Mouse (Mus musculus) embryonic facial prominence, embryonic 12.5 days (tissue): ENCODE results near the gene Rab31. TPM values are rescaled to one million over a fixed set of nuclear protein-coding genes. Genes with fewer than 3 reads are reported as not detected.

Source experiments
- ATAC-seq: fragments of 200-750 bp; cut with Nextera tagmentation; 2 replicates; pipeline ENCODE4 v1.8.0; 2017; ENCODE audit not compliant: insufficient number of reproducible peaks, insufficient read depth, low FRiP score, low TSS enrichment
- H3K27ac ChIP-seq: fragments of 300-500 bp; sonication (generic); 2 replicates; pipeline ENCODE4 v1.5.1; 2016; ENCODE audit warnings: mild to moderate bottlenecking
- H3K27me3 ChIP-seq: fragments of 300-500 bp; sonication (generic); 2 replicates; pipeline ENCODE4 v1.6.1; 2016; ENCODE audit warnings: mild to moderate bottlenecking, moderate library complexity
- H3K36me3 ChIP-seq: fragments of 300-500 bp; sonication (generic); 2 replicates; pipeline ENCODE4 v1.6.1; 2016; ENCODE audit warnings: mild to moderate bottlenecking
- H3K4me1 ChIP-seq: fragments of 300-500 bp; sonication (generic); 2 replicates; pipeline ENCODE4 v1.6.1; 2016
- H3K4me2 ChIP-seq: fragments of 300-500 bp; sonication (generic); replicated peaks from 2 replicates; pipeline ENCODE4 v1.6.1; 2016; ENCODE audit warnings: mild to moderate bottlenecking, moderate library complexity
- H3K4me3 ChIP-seq: fragments of 300-500 bp; sonication (generic); 2 replicates; pipeline ENCODE4 v1.5.1; 2016; ENCODE audit warnings: mild to moderate bottlenecking
- H3K9ac ChIP-seq: fragments of 300-500 bp; sonication (generic); 2 replicates; pipeline ENCODE4 v1.6.1; 2016; ENCODE audit warnings: mild to moderate bottlenecking, moderate library complexity
- H3K9me3 ChIP-seq: fragments of 300-500 bp; sonication (generic); 2 replicates; pipeline ENCODE4 v1.6.1; 2016; ENCODE audit warnings: mild to moderate bottlenecking, moderate library complexity
- WGBS: fragments of 180-500 bp; shearing (Covaris S2); methylation state at CpG from one replicate; pipeline ENCODE4 v1.1.7; 2016; 5-methylcytosine and 5-hydroxymethylcytosine counted together
- polyA plus RNA-seq: library from polyadenylated mRNA; unstranded; fragments of >200 nt; fragmentation: Nextera tagmentation; extraction: Ambion mirVana; gene quantifications from 2 replicates; pipeline ENCODE4 v1.2.1, GENCODE M21; 2016

Rab31 gene
- polyA plus RNA-seq, 1 experiment from 2014 or later = 66.7 TPM

- H3K27ac ChIP-seq = no peak overlapping the region
- H3K36me3 ChIP-seq = peaks cover 26% of the 10 kb centered on the region
- no peak for ATAC-seq
- no peak overlapping the region for H3K4me3 ChIP-seq
- no peaks in the 10 kb centered on the region for H3K4me1 ChIP-seq
- H3K9me3 ChIP-seq = peaks cover 13% of the 10 kb centered on the region
- no peaks in the 10 kb centered on the region for H3K27me3 ChIP-seq
- H3K4me2 ChIP-seq = no peak overlapping the region
- 93% methylated on average over 13 of the region's 13 CpGs for whole genome bisulfite sequencing
- no peak overlapping the region for H3K9ac ChIP-seq
Observed at GRCm38 (mm10) chr17:65712861-65713535, 59.6 kb downstream of the Rab31 start.

DNA sequence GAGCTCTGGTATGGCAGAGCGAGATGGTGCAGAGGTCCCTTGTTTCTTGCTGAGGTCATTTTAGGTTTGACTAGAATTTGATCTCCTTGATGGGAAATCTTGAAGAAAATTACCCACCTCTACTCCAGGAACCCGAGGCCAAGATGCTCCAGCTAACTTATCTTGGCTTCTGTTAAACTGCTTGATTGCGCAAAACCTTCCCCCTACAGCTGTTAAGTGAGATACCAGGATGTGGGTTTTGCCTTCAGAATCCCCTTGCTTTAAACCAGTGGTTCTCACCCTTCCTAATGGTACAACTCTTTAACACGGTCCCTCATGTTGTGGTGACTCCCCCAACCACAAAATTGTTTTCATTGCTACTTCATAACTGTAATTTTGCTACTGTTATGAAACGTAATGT lies 60.8 kb downstream of the Rab31 start:
- Histone ChIP-seq H3K36me3 (peaks cover 26% of the 10 kb centered on the region), H3K4me2 (no peak overlapping the region), H3K27ac (no peak overlapping the region), H3K4me1 (no peaks in the 10 kb centered on the region), H3K27me3 (no peaks in the 10 kb centered on the region), H3K9me3 (peaks cover 13% of the 10 kb centered on the region), H3K4me3 (no peak overlapping the region), H3K9ac (no peak overlapping the region)
- ATAC-seq = no peak
- 97% methylated on average over 5 of the region's 5 CpGs for WGBS

DNA sequence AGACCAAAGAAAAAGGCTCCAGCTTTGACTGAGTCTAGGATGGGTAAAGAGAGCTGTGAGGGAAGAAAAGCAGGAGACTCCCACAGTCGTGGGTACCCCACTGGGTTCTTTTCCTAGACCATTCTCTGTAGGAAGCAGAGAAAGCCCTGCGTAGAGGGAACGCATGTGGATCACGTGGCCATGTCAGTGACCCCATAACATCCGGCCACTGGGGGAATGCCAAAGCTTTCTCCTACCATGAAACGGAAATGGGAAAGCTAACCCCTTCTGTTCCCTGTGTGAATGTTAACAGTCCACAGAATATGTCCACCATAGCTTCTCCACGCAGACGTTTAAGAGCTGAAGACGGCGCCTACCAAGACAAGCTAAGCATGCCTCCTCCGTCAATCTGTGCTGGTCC lies 62.0 kb downstream of the Rab31 start:
- 93% methylated on average over 11 of the region's 11 CpGs for WGBS
- no peaks in the 10 kb centered on the region for H3K27me3 ChIP-seq
- no peaks in the 10 kb centered on the region for H3K4me1 ChIP-seq
- no peak overlapping the region for H3K4me2 ChIP-seq
- no peak overlapping the region for H3K27ac ChIP-seq
- H3K9ac ChIP-seq = no peak overlapping the region
- no peak for ATAC-seq
- H3K36me3 ChIP-seq = peaks cover 24% of the 10 kb centered on the region
- H3K4me3 ChIP-seq = no peak overlapping the region
- peaks cover 13% of the 10 kb centered on the region for H3K9me3 ChIP-seq

GRCm38 (mm10) chr17:65706220-65706619 lies 66.3 kb downstream of the Rab31 start:
- no peak overlapping the region for H3K4me2 ChIP-seq
- H3K36me3 ChIP-seq = peaks cover 7% of the 10 kb centered on the region
- no peak overlapping the region for H3K27ac ChIP-seq
- WGBS = 80% methylated on average over 5 of the region's 5 CpGs
- H3K27me3 ChIP-seq = no peaks in the 10 kb centered on the region
- H3K9ac ChIP-seq = no peak overlapping the region
- peaks cover under 1% of the 10 kb centered on the region; the same call in 1 of the 2 replicates for H3K9me3 ChIP-seq
- H3K4me3 ChIP-seq = no peak overlapping the region
- no peak for ATAC-seq
- peaks cover 9% of the 10 kb centered on the region; the same call in 1 of the 2 replicates for H3K4me1 ChIP-seq

DNA sequence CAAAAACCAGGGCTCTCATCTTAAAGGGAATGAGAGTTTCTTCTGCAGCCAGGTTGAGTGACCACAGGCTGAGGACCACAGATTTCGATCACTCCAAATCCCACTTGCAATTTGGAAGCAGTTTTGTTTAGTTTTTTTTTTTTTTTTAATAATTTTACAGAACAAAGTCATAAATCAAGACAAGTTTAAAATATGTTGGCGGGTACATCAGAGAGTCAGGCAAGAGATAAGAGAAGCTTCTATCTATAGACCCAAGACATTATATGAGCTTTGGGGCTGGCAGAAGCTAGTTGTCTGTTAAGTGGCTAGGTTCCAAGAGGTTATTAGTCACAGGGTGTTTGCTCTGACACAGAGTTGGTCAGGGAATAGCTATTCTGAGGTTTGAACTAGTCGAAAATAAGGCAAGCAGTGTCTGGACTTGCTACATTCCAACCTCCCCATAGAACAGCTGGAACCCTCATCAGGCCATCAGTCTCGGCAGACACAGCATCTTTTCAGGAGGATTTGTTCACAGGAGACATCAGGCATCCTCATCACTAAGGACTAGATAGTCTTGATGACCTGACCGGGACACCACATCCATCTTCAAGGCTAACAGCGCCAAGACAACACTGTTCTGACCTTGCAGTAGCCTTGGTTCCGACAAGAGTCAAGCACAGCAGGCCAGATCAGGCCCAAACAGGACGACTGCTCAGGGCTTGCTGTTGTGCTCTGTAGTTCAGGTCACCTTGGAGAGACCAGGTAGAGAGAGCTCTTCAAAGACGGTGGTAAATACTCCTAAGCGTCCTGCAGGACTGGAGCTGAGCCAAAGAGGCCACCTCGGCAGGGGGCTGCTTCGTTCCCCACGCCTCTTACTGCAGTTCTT lies 68.8 kb downstream of the Rab31 start:
- Histone ChIP-seq H3K36me3 (no peaks in the 10 kb centered on the region), H3K9ac (no peak overlapping the region), H3K4me1 (peaks cover 9% of the 10 kb centered on the region; the same call in 1 of the 2 replicates), H3K4me3 (no peak overlapping the region), H3K9me3 (no peaks in the 10 kb centered on the region), H3K27ac (no peak overlapping the region), H3K4me2 (no peak overlapping the region), H3K27me3 (no peaks in the 10 kb centered on the region)
- 83% methylated on average over 13 of the region's 13 CpGs for WGBS
- no peak for ATAC-seq

GRCm38 (mm10) chr17:65701797-65702566 lies 70.6 kb downstream of the Rab31 start:
- Histone ChIP-seq H3K4me3 (no peak overlapping the region), H3K9ac (no peak overlapping the region), H3K36me3 (no peaks in the 10 kb centered on the region), H3K9me3 (no peaks in the 10 kb centered on the region), H3K4me1 (peaks cover 9% of the 10 kb centered on the region; the same call in 1 of the 2 replicates), H3K27ac (peak overlapping the region; percentile 82), H3K27me3 (no peaks in the 10 kb centered on the region), H3K4me2 (no peak overlapping the region)
- ATAC-seq = no peak
- WGBS = 59% methylated on average over 13 of the region's 13 CpGs

DNA sequence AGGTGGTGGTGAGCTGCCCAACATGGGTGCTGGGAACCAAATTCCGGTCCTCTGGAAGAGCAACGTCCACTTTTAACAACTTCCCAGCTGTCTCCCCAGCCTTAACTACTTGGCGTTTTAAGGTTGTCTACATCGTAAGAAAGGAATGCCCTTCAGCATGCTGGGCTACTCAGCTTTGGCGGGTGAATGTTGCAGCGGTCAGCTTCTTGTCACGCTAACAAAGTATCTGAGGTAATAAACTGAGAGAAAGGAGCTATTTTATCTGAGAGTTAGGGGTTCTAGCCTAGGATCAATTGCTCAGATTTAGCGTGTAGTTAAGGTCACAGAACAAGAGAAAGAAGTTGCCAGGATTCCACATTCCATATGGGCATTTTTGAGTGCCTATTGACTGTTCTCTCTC lies 71.2 kb downstream of the Rab31 start:
- no peak for ATAC-seq
- peak overlapping the region; percentile 82 for H3K27ac ChIP-seq
- 86% methylated on average over 8 of the region's 8 CpGs for WGBS

DNA sequence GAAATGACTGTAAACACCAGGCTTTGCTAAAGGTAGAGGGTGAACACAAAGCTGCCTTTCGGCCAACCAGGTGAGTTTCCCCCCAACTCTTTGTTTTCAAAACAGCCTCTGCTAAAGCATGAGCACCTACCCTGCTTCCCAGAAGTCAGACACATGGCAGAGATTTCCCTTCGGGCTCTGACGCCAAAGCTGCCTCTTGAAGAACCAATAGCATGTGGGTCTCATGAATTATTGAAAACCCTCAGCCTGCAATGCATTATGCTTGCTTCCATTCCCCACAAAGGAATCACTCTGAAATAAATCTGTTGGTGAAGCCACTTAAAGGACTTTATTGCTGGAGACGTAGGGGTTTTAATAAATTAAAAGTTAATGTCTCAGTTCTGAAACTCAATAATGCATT lies 72.5 kb downstream of the Rab31 start:
- H3K4me3 ChIP-seq = no peak overlapping the region
- H3K9ac ChIP-seq = no peak overlapping the region
- no peaks in the 10 kb centered on the region for H3K27me3 ChIP-seq
- H3K4me1 ChIP-seq = peaks cover 9% of the 10 kb centered on the region; the same call in 1 of the 2 replicates
- H3K4me2 ChIP-seq = no peak overlapping the region
- H3K9me3 ChIP-seq = no peaks in the 10 kb centered on the region
- no peaks in the 10 kb centered on the region for H3K36me3 ChIP-seq
- WGBS = 66% methylated on average over 4 of the region's 4 CpGs
- ATAC-seq = no peak
- no peak overlapping the region for H3K27ac ChIP-seq

More for the DNA sequence above, 71.2 kb downstream of the Rab31 start:
- Histone ChIP-seq H3K27me3 (no peaks in the 10 kb centered on the region), H3K4me3 (no peak overlapping the region), H3K36me3 (no peaks in the 10 kb centered on the region), H3K9me3 (no peaks in the 10 kb centered on the region), H3K9ac (no peak overlapping the region), H3K4me2 (no peak overlapping the region), H3K4me1 (peaks cover 9% of the 10 kb centered on the region; the same call in 1 of the 2 replicates)

DNA sequence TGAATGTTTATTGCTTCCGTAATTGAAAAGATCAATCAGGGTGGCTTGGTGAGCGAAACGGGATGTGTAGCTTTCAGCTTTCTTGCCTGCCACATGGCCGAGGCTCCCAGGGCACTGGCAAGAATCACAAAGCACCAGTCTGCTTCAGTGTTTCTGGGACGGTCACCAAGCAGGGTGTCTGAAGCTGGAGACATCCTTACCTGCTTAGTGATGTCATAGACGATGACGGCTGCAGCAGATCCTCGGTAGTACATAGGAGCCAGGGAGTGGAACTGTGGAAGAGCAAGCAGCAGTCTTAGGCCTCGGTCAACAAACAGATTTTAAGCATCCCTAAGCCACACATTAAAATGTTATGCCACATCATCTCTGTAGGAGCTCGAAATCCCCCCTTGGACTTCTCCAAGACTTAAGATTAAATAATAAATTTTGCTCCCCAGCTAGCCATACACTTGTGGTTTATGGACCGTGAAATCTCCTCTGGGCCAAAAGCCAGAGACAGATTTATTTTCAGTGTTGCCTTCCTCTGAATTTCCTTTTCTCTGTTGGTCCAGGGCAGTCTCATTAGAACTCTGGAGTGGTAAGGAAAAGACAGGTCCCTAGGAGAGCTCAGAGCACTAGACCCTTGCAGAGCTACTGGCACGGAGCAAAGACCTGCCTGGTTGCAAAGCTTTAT lies 74.6 kb downstream of the Rab31 start:
- no peak overlapping the region for H3K4me3 ChIP-seq
- 83% methylated on average over 12 of the region's 12 CpGs for WGBS
- no peak overlapping the region for H3K27ac ChIP-seq
- ATAC-seq = no peak
- no peak overlapping the region for H3K9ac ChIP-seq
- no peaks in the 10 kb centered on the region for H3K36me3 ChIP-seq
- no peak overlapping the region for H3K4me2 ChIP-seq
- H3K9me3 ChIP-seq = no peaks in the 10 kb centered on the region
- H3K27me3 ChIP-seq = no peaks in the 10 kb centered on the region
- H3K4me1 ChIP-seq = peaks cover 9% of the 10 kb centered on the region; the same call in 1 of the 2 replicates

- Histone ChIP-seq H3K9me3 (no peaks in the 10 kb centered on the region), H3K4me1 (peaks cover 4% of the 10 kb centered on the region; the same call in 1 of the 2 replicates), H3K9ac (no peak overlapping the region), H3K27ac (no peak overlapping the region), H3K4me3 (no peak overlapping the region), H3K36me3 (no peaks in the 10 kb centered on the region), H3K27me3 (no peaks in the 10 kb centered on the region), H3K4me2 (no peak overlapping the region)
- no peak for ATAC-seq
- WGBS = 95% methylated on average over 13 of the region's 13 CpGs
Observed at GRCm38 (mm10) chr17:65696939-65697338, 75.6 kb downstream of the Rab31 start.

GRCm38 (mm10) chr17:65692276-65692675 lies 80.3 kb downstream of the Rab31 start:
- 77% methylated on average over 4 of the region's 4 CpGs for WGBS
- ATAC-seq = no peak

More at GRCm38 (mm10) chr17:65692276-65692675, 80.3 kb downstream of the Rab31 start:
- Histone ChIP-seq H3K4me1 (no peaks in the 10 kb centered on the region), H3K9me3 (no peaks in the 10 kb centered on the region), H3K4me3 (no peak overlapping the region), H3K4me2 (no peak overlapping the region), H3K9ac (no peak overlapping the region), H3K27me3 (no peaks in the 10 kb centered on the region), H3K27ac (no peak overlapping the region), H3K36me3 (no peaks in the 10 kb centered on the region)
